Mouse (Mus musculus) subcutaneous adipose tissue, adult 2 months (tissue): Measurements from ENCODE around the gene Kcnj4. TPM values are rescaled to one million over a fixed set of nuclear protein-coding genes. Genes with fewer than 3 reads are reported as not detected.

Source experiments
- polyA plus RNA-seq: library from polyadenylated mRNA; depleted of rRNA; stranded (reverse); fragments of >200 nt; gene quantifications from 2 replicates; pipeline ENCODE4 v1.2.3, GENCODE M21; 2012; ENCODE audit warnings: low replicate concordance; rRNA removed

Kcnj4 gene
- 0.28 TPM in 1 of 2 replicates, not detected in the other for polyA plus RNA-seq

GRCm38 (mm10) chr15:79504707-79505452 lies at the start of gene Kcnj4:
TSS of gene Kcnj4 (minus strand) at chr15:79505241.

DNA sequence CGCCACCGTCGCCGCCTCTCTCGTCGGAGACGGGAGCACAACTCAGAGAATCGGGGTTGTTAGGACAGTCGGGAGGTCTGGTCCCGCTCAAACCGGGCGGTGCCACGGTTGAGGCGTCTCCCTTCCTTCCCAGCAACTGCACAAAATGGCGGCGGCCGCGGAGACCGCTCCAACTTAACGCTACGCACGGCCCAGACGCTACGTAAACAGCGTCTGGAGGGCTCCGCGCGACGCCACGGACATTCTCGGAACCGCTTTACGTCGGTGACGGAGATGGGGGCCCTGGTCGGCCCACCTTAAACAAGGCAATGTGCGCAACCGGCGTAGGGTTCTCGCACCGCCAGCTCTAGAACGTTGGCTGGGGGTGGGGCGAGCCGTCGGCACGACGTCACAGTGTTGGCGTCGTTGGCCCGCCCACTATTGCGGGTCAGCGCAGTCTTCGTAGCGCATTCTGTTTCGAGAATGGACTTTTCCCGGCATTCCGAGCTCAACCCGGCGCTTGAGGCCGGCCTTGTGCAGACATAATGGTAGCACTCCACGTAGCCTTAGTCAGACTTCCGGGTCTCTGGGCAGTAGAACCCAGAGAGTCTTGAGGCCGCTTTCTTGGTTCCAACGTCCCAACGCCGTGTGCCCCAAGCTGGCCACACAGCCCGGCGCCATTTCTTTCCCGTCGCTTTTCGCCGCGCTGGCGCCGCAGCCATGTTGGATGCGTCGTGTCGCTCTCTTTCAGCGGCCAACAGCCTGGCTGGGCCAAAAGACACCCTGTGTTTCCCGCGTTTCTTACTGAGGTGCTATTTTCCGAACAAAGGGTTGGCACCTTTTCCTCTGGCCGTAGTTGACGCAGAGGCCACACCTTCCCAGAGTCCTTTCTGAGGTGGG lies 41.6 kb upstream of the Kcnj4 start, which contains the start of gene Ddx17:
Gene Ddx17, minus strand, starts transcription at position 332 of the 879 bp plus-strand sequence.

GRCm38 (mm10) chr15:79516171-79517096 lies 11.4 kb upstream of the Kcnj4 start, which contains the start of gene Kdelr3:
TSS of gene Kdelr3 (plus strand) at chr15:79516411.

DNA sequence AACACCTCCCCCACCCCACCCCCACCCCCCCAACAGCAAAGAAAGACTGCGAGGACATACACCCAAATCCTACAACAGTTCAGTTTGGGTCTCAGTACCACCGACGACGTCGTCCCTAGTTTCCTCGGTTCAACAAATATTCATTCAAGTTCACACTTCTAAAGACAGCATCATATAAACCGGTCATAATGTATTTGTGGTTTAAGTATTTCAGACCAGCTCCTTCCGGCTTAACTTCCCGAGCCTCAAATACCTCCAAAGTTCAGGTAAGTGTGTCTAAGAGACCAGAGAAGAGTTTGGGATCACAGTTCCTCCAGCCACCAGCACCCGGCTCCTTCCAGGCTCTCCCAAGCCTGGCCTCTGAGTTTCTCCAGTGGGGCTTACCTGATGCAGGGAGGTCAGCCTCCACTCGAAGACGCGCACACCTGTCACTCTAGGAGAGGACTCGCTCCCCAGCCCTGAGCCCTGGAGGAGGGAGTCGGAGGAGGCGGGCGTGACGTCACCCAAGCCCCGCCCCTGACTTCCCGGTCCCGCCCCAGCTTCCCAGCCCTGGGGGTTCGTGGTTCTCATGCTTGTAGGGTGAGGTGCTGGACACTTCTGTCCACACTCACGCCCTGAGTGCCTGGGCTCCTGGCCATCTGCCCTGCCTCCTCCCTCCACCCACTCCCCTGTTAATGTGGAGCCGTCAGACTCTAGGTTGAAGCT lies 49.8 kb downstream of the Kcnj4 start, which contains the start of gene Csnk1e:
Gene Csnk1e, minus strand, starts transcription at position 461 of the 705 bp plus-strand sequence.

Other genes with a start within 250 kb of the Kcnj4 start
- 1.2 and 5.1 TPM in 2 replicates for gene Baiap2l2, start 219.7 kb downstream of the Kcnj4 start, polyA plus RNA-seq
- gene Pla2g6, start 176.9 kb downstream of the Kcnj4 start, polyA plus RNA-seq: 42.6 and 65.2 TPM in 2 replicates
- gene Maff, start 158.6 kb downstream of the Kcnj4 start, polyA plus RNA-seq: 2.5 and 3.7 TPM in 2 replicates
- 160 and 189 TPM in 2 replicates for gene Tmem184b, start 101.7 kb downstream of the Kcnj4 start, polyA plus RNA-seq
- gene Csnk1e, start 49.7 kb downstream of the Kcnj4 start, polyA plus RNA-seq: 93.9 and 123 TPM in 2 replicates
- 24.8 and 101 TPM in 2 replicates for gene Kdelr3, start 11.2 kb upstream of the Kcnj4 start, polyA plus RNA-seq
- 267 and 361 TPM in 2 replicates for gene Ddx17, start 41.5 kb upstream of the Kcnj4 start, polyA plus RNA-seq
- gene Dmc1, start 99.9 kb upstream of the Kcnj4 start, polyA plus RNA-seq: 0.11 and 0.93 TPM in 2 replicates
- 1.5 and 2.9 TPM in 2 replicates for gene Fam227a, start 153.7 kb upstream of the Kcnj4 start, polyA plus RNA-seq
- gene Cby1, start 154.0 kb upstream of the Kcnj4 start, polyA plus RNA-seq: 10.0 and 15.2 TPM in 2 replicates
- 44.8 and 56.3 TPM in 2 replicates for gene Tomm22, start 165.6 kb upstream of the Kcnj4 start, polyA plus RNA-seq
- gene Josd1, start 182.7 kb upstream of the Kcnj4 start, polyA plus RNA-seq: 24.4 and 34.9 TPM in 2 replicates
- gene Gtpbp1, start 185.6 kb upstream of the Kcnj4 start, polyA plus RNA-seq: 27.3 and 47.4 TPM in 2 replicates
- gene Sun2, start 237.3 kb upstream of the Kcnj4 start, polyA plus RNA-seq: 90.4 and 103 TPM in 2 replicates